ENCODE assay signal across 8 mouse cellular contexts in genomic region chr1:171193093-171193840, GRCm38 (mm10). TPM values are rescaled to one million over a fixed set of nuclear protein-coding genes. Genes with fewer than 3 reads are reported as not detected.
DNase-seq lines count a peak whose midpoint lies in the region; ATAC-seq and TF ChIP-seq lines count a peak whose summit lies in the region.

No protein-coding gene starts in this region.

- H3K9ac ChIP-seq in midbrain, embryonic 14.5 days (replicated peaks; ENCODE audit: low read length), result peak overlapping the region; percentile 3

- peak overlapping the region; percentile 97 for H3K4me2 ChIP-seq in midbrain, embryonic 14.5 days (ENCODE audit: low read length)

- DNase-seq in gastrocnemius, adult 2 months, result no peak
- no peak for DNase-seq in gastrocnemius, postnatal 36 days
- DNase-seq in embryo, embryonic 10.5 days (ENCODE audit: low spot score), result peak; percentile 55
- DNase-seq in hindbrain, embryonic 10.5 days (ENCODE audit: low spot score), result peak; percentile 47
- DNase-seq in midbrain, embryonic 14.5 days, result peak; percentile 83
- DNase-seq in cerebellum, postnatal 36 days, result no peak
- no peak for DNase-seq in right cerebral cortex, postnatal 36 days (ENCODE audit: low spot score in 2 of 2)

- peak overlapping the region; percentile 90 for H3K4me3 ChIP-seq in gastrocnemius, adult 2 months
- H3K4me3 ChIP-seq in hindbrain, embryonic 10.5 days, result peak overlapping the region; percentile 67
- H3K4me3 ChIP-seq in midbrain, embryonic 14.5 days (replicated peaks; ENCODE audit: low read depth, low read length), result peak overlapping the region; percentile 27

- intact Hi-C loops in gastrocnemius, adult 2 months (cut with DNase I), result no loop called here
- intact Hi-C loops in gastrocnemius, postnatal 36 days (cut with DNase I), result no loop called here

- no peaks in the 10 kb centered on the region for H3K9me3 ChIP-seq in hindbrain, embryonic 10.5 days
- no peaks in the 10 kb centered on the region for H3K9me3 ChIP-seq in midbrain, embryonic 14.5 days (ENCODE audit: control insufficient read depth, low read length)

- peak; percentile 49; the same call in 1 of the 2 replicates for ATAC-seq in midbrain, embryonic 14.5 days (ENCODE audit: low FRiP score, low TSS enrichment)
- ATAC-seq in activated CD4-positive, CD25-positive, alpha-beta regulatory T cell, adult 4 months, result no peak

- peaks cover 60% of the 10 kb centered on the region for H3K4me1 ChIP-seq in hindbrain, embryonic 10.5 days (replicated peaks)
- peaks cover 46% of the 10 kb centered on the region for H3K4me1 ChIP-seq in midbrain, embryonic 14.5 days (ENCODE audit: control insufficient read depth, insufficient read depth, low read length)

- H3K27ac ChIP-seq in gastrocnemius, adult 2 months, result peak overlapping the region; percentile 71
- H3K27ac ChIP-seq in hindbrain, embryonic 10.5 days, result peak overlapping the region; percentile 9
- H3K27ac ChIP-seq in midbrain, embryonic 14.5 days (replicated peaks; ENCODE audit: low read depth, low read length), result peak overlapping the region; percentile 62

- peaks cover 89% of the 10 kb centered on the region for H3K27me3 ChIP-seq in hindbrain, embryonic 10.5 days (ENCODE audit: insufficient read depth, poor library complexity, severe bottlenecking)
- peaks cover 17% of the 10 kb centered on the region for H3K27me3 ChIP-seq in midbrain, embryonic 14.5 days (ENCODE audit: control insufficient read depth, insufficient read depth, low read length)

- WGBS in hindbrain, embryonic 10.5 days, result 2% methylated on average over 18 of the region's 18 CpGs
- WGBS in midbrain, embryonic 14.5 days, result under 1% methylated on average over 18 of the region's 18 CpGs

- TF ChIP-seq CTCF in gastrocnemius, adult 2 months (IDR thresholded peaks at IDR 0.05), result no peak

- H3K36me3 ChIP-seq in hindbrain, embryonic 10.5 days, result no peaks in the 10 kb centered on the region
- no peaks in the 10 kb centered on the region for H3K36me3 ChIP-seq in midbrain, embryonic 14.5 days (ENCODE audit: control insufficient read depth, insufficient read depth, low read length)

RNA-seq across cellular contexts. Expression of gene Pcp4l1, which starts 2.8 kb away (rescaled TPM):
- 10 to 100 TPM; 58.3 to 75.0 TPM for total RNA-seq in gastrocnemius, adult 2 months (2021)
- 10 to 100 TPM; 48.8 to 49.5 TPM for total RNA-seq in gastrocnemius, postnatal 36 days (2021)
- polyA plus RNA-seq in hindbrain, embryonic 10.5 days (2016; fragmentation: Nextera tagmentation; extraction: Ambion mirVana), result 19.9 and 32.8 TPM in 2 replicates
- polyA plus RNA-seq in midbrain, embryonic 14.5 days (2014; fragmentation: Nextera tagmentation; extraction: Ambion mirVana), result 20.0 and 20.5 TPM in 2 replicates
- polyA plus RNA-seq in activated CD4-positive, CD25-positive, alpha-beta regulatory T cell, adult 4 months (2017; shearing (Covaris generic)), result not detected

RNA-seq across cellular contexts. Expression of gene Nr1i3, which starts 20.5 kb away (rescaled TPM):
- not detected for total RNA-seq in gastrocnemius, adult 2 months (2021)
- total RNA-seq in gastrocnemius, postnatal 36 days (2021), result not detected
- polyA plus RNA-seq in hindbrain, embryonic 10.5 days (2016; fragmentation: Nextera tagmentation; extraction: Ambion mirVana), result 0.21 and 0.27 TPM in 2 replicates
- 0.34 and 0.39 TPM in 2 replicates for polyA plus RNA-seq in midbrain, embryonic 14.5 days (2014; fragmentation: Nextera tagmentation; extraction: Ambion mirVana)
- polyA plus RNA-seq in activated CD4-positive, CD25-positive, alpha-beta regulatory T cell, adult 4 months (2017; shearing (Covaris generic)), result under 1 TPM; 0.40 to 0.66 TPM

RNA-seq across cellular contexts. Expression of gene Tomm40l, which starts 29.0 kb away (rescaled TPM):
- 10 to 100 TPM; 43.2 to 56.3 TPM for total RNA-seq in gastrocnemius, adult 2 months (2021)
- 10 to 100 TPM; 52.0 to 54.8 TPM for total RNA-seq in gastrocnemius, postnatal 36 days (2021)
- 33.1 and 36.2 TPM in 2 replicates for polyA plus RNA-seq in hindbrain, embryonic 10.5 days (2016; fragmentation: Nextera tagmentation; extraction: Ambion mirVana)
- polyA plus RNA-seq in midbrain, embryonic 14.5 days (2014; fragmentation: Nextera tagmentation; extraction: Ambion mirVana), result 35.3 and 40.4 TPM in 2 replicates
- 10 to 100 TPM; 25.1 to 27.8 TPM for polyA plus RNA-seq in activated CD4-positive, CD25-positive, alpha-beta regulatory T cell, adult 4 months (2017; shearing (Covaris generic))

RNA-seq across cellular contexts. Expression of gene Apoa2, which starts 31.6 kb away (rescaled TPM):
- under 1 TPM in 1 of 2 experiments, not detected in 1; 0.59 TPM for total RNA-seq in gastrocnemius, adult 2 months (2021)
- 1 to 10 TPM in 1 of 2 experiments, not detected in 1; 1.7 TPM for total RNA-seq in gastrocnemius, postnatal 36 days (2021)
- polyA plus RNA-seq in hindbrain, embryonic 10.5 days (2016; fragmentation: Nextera tagmentation; extraction: Ambion mirVana), result 3.4 and 4.7 TPM in 2 replicates
- polyA plus RNA-seq in midbrain, embryonic 14.5 days (2014; fragmentation: Nextera tagmentation; extraction: Ambion mirVana), result 3.3 and 4.1 TPM in 2 replicates
- polyA plus RNA-seq in activated CD4-positive, CD25-positive, alpha-beta regulatory T cell, adult 4 months (2017; shearing (Covaris generic)), result not detected

RNA-seq across cellular contexts. Expression of gene Fcer1g, which starts 40.9 kb away (rescaled TPM):
- 1 to 10 TPM; 2.5 to 6.1 TPM for total RNA-seq in gastrocnemius, adult 2 months (2021)
- total RNA-seq in gastrocnemius, postnatal 36 days (2021), result 1 to 10 TPM; 2.5 to 4.9 TPM
- polyA plus RNA-seq in hindbrain, embryonic 10.5 days (2016; fragmentation: Nextera tagmentation; extraction: Ambion mirVana), result 16.3 and 22.8 TPM in 2 replicates
- polyA plus RNA-seq in midbrain, embryonic 14.5 days (2014; fragmentation: Nextera tagmentation; extraction: Ambion mirVana), result 6.6 and 28.4 TPM in 2 replicates
- 1 to 10 TPM; 1.7 to 4.0 TPM for polyA plus RNA-seq in activated CD4-positive, CD25-positive, alpha-beta regulatory T cell, adult 4 months (2017; shearing (Covaris generic))

Comparison
In these comparisons a context has a peak if more than half of its experiments do, and no peak if none do; other contexts are left out.
1. DNase-seq: peak in embryo, embryonic 10.5 days (single experiment), hindbrain, embryonic 10.5 days (single experiment) and midbrain, embryonic 14.5 days (single experiment); none in gastrocnemius, adult 2 months (single experiment), gastrocnemius, postnatal 36 days (0 of 2), cerebellum, postnatal 36 days (0 of 2) and right cerebral cortex, postnatal 36 days (0 of 2).
2. H3K27ac ChIP-seq: peak in every context shown above with its lines; median percentile 71 in gastrocnemius, adult 2 months; 62 in midbrain, embryonic 14.5 days; 9 in hindbrain, embryonic 10.5 days.
3. H3K4me3 ChIP-seq: peak in every context shown above with its lines; median percentile 90 in gastrocnemius, adult 2 months; 67 in hindbrain, embryonic 10.5 days; 27 in midbrain, embryonic 14.5 days.
4. RNA of gene Pcp4l1, which starts 2.8 kb away (polyA plus RNA-seq): 19.9 to 32.8 TPM in hindbrain, embryonic 10.5 days and 20.0 to 20.5 TPM in midbrain, embryonic 14.5 days; not detected in activated CD4-positive, CD25-positive, alpha-beta regulatory T cell, adult 4 months; every median in the first group is over 10 times any median in the second.